Mouse (Mus musculus): Measurements from ENCODE around the gene Atcay. TPM values are rescaled to one million over a fixed set of nuclear protein-coding genes. Genes with fewer than 3 reads are reported as not detected.

Atcay gene
- polyA plus RNA-seq (2012; rRNA removed), result 0.25 and 0.26 TPM in 2 replicates

- no peaks in the 10 kb centered on the region for H3K36me3 ChIP-seq (ENCODE audit: control insufficient read depth, insufficient read depth, low read length)
- H3K27ac ChIP-seq (ENCODE audit: control insufficient read depth, insufficient read depth, low read depth, low read length), result no peak within 1 kb of the TSS
- no peaks in the 10 kb centered on the region for H3K27me3 ChIP-seq (ENCODE audit: control insufficient read depth, insufficient read depth, low read length)
- H3K4me3 ChIP-seq (ENCODE audit: control insufficient read depth, low read depth, low read length), result no peak within 1 kb of the TSS
- H3K4me1 ChIP-seq (ENCODE audit: control insufficient read depth, insufficient read depth, low read length), result peaks cover 8% of the 10 kb centered on the region
- no peak for TF ChIP-seq POLR2A (IDR thresholded peaks at IDR 0.05; ENCODE audit: control insufficient read depth, low read depth, low read length)
- TF ChIP-seq CTCF (IDR thresholded peaks at IDR 0.05; ENCODE audit: control insufficient read depth, insufficient read depth, insufficient replicate concordance, low read depth, low read length), result peak; percentile 27; the same call in 1 of the 2 replicates
Measured at GRCm38 (mm10) chr10:81230438-81231332, at the start of gene Atcay. Gene Atcay, minus strand, starts transcription at chr10:81230833.

- H3K27ac ChIP-seq (ENCODE audit: control insufficient read depth, insufficient read depth, low read depth, low read length), result no peak overlapping the region
Measured at GRCm38 (mm10) chr10:81279496-81279895, 48.9 kb upstream of the Atcay start.

GRCm38 (mm10) chr10:81277676-81278075 lies 47.0 kb upstream of the Atcay start:
- no peak overlapping the region for H3K27ac ChIP-seq (ENCODE audit: control insufficient read depth, insufficient read depth, low read depth, low read length)
- H3K27me3 ChIP-seq (ENCODE audit: control insufficient read depth, insufficient read depth, low read length), result no peaks in the 10 kb centered on the region; the same call in 1 of the 2 replicates
- no peak overlapping the region for H3K4me3 ChIP-seq (ENCODE audit: control insufficient read depth, low read depth, low read length)
- no peak for TF ChIP-seq CTCF (IDR thresholded peaks at IDR 0.05; ENCODE audit: control insufficient read depth, insufficient read depth, insufficient replicate concordance, low read depth, low read length)
- no peak for TF ChIP-seq POLR2A (IDR thresholded peaks at IDR 0.05; ENCODE audit: control insufficient read depth, low read depth, low read length)
- peaks cover 26% of the 10 kb centered on the region for H3K4me1 ChIP-seq (ENCODE audit: control insufficient read depth, insufficient read depth, low read length)
- no peaks in the 10 kb centered on the region for H3K36me3 ChIP-seq (ENCODE audit: control insufficient read depth, insufficient read depth, low read length)

More at GRCm38 (mm10) chr10:81279496-81279895, 48.9 kb upstream of the Atcay start:
- Histone ChIP-seq H3K27me3 (ENCODE audit: control insufficient read depth, insufficient read depth, low read length) (no peaks in the 10 kb centered on the region; the same call in 1 of the 2 replicates), H3K36me3 (ENCODE audit: control insufficient read depth, insufficient read depth, low read length) (no peaks in the 10 kb centered on the region), H3K4me3 (ENCODE audit: control insufficient read depth, low read depth, low read length) (no peak overlapping the region), H3K4me1 (ENCODE audit: control insufficient read depth, insufficient read depth, low read length) (peaks cover 26% of the 10 kb centered on the region)
- TF ChIP-seq POLR2A (IDR thresholded peaks at IDR 0.05; ENCODE audit: control insufficient read depth, low read depth, low read length), result no peak
- TF ChIP-seq CTCF (IDR thresholded peaks at IDR 0.05; ENCODE audit: control insufficient read depth, insufficient read depth, insufficient replicate concordance, low read depth, low read length), result no peak

- TF ChIP-seq CTCF (IDR thresholded peaks at IDR 0.05; ENCODE audit: control insufficient read depth, insufficient read depth, insufficient replicate concordance, low read depth, low read length), result no peak
- H3K4me1 ChIP-seq (ENCODE audit: control insufficient read depth, insufficient read depth, low read length), result peaks cover 12% of the 10 kb centered on the region
- no peak overlapping the region for H3K4me3 ChIP-seq (ENCODE audit: control insufficient read depth, low read depth, low read length)
- no peaks in the 10 kb centered on the region; the same call in 1 of the 2 replicates for H3K36me3 ChIP-seq (ENCODE audit: control insufficient read depth, insufficient read depth, low read length)
- no peaks in the 10 kb centered on the region; the same call in 1 of the 2 replicates for H3K27me3 ChIP-seq (ENCODE audit: control insufficient read depth, insufficient read depth, low read length)
- no peak overlapping the region for H3K27ac ChIP-seq (ENCODE audit: control insufficient read depth, insufficient read depth, low read depth, low read length)
Measured at GRCm38 (mm10) chr10:81273842-81274241, 43.2 kb upstream of the Atcay start.

- Histone ChIP-seq H3K4me3 (ENCODE audit: control insufficient read depth, low read depth, low read length) (no peak overlapping the region), H3K36me3 (ENCODE audit: control insufficient read depth, insufficient read depth, low read length) (no peaks in the 10 kb centered on the region; the same call in 1 of the 2 replicates), H3K4me1 (ENCODE audit: control insufficient read depth, insufficient read depth, low read length) (peaks cover 14% of the 10 kb centered on the region), H3K27me3 (ENCODE audit: control insufficient read depth, insufficient read depth, low read length) (no peaks in the 10 kb centered on the region), H3K27ac (ENCODE audit: control insufficient read depth, insufficient read depth, low read depth, low read length) (no peak overlapping the region)
- TF ChIP-seq POLR2A (IDR thresholded peaks at IDR 0.05; ENCODE audit: control insufficient read depth, low read depth, low read length) (no peak), CTCF (IDR thresholded peaks at IDR 0.05; ENCODE audit: control insufficient read depth, insufficient read depth, insufficient replicate concordance, low read depth, low read length) (no peak)
Measured at GRCm38 (mm10) chr10:81272356-81272755, 41.7 kb upstream of the Atcay start.

- H3K4me1 ChIP-seq (ENCODE audit: control insufficient read depth, insufficient read depth, low read length), result peaks cover 9% of the 10 kb centered on the region
- no peak overlapping the region for H3K27ac ChIP-seq (ENCODE audit: control insufficient read depth, insufficient read depth, low read depth, low read length)
- no peak for TF ChIP-seq POLR2A (IDR thresholded peaks at IDR 0.05; ENCODE audit: control insufficient read depth, low read depth, low read length)
- TF ChIP-seq CTCF (IDR thresholded peaks at IDR 0.05; ENCODE audit: control insufficient read depth, insufficient read depth, insufficient replicate concordance, low read depth, low read length), result no peak
- H3K27me3 ChIP-seq (ENCODE audit: control insufficient read depth, insufficient read depth, low read length), result no peaks in the 10 kb centered on the region
- H3K4me3 ChIP-seq (ENCODE audit: control insufficient read depth, low read depth, low read length), result peak overlapping the region; percentile 89
- no peaks in the 10 kb centered on the region; the same call in 1 of the 2 replicates for H3K36me3 ChIP-seq (ENCODE audit: control insufficient read depth, insufficient read depth, low read length)
Measured at GRCm38 (mm10) chr10:81268643-81269412, 38.2 kb upstream of the Atcay start.

- peaks cover 9% of the 10 kb centered on the region for H3K4me1 ChIP-seq (ENCODE audit: control insufficient read depth, insufficient read depth, low read length)
- H3K36me3 ChIP-seq (ENCODE audit: control insufficient read depth, insufficient read depth, low read length), result no peaks in the 10 kb centered on the region; the same call in 1 of the 2 replicates
Measured at GRCm38 (mm10) chr10:81268056-81268455, 37.4 kb upstream of the Atcay start.

More at GRCm38 (mm10) chr10:81268056-81268455, 37.4 kb upstream of the Atcay start:
- Histone ChIP-seq H3K27me3 (ENCODE audit: control insufficient read depth, insufficient read depth, low read length) (no peaks in the 10 kb centered on the region), H3K4me3 (ENCODE audit: control insufficient read depth, low read depth, low read length) (peak overlapping the region; percentile 89), H3K27ac (ENCODE audit: control insufficient read depth, insufficient read depth, low read depth, low read length) (0 out of 2 replicates have a peak overlapping the region, but pooled peaks have one; percentile 44)
- no peak for TF ChIP-seq CTCF (IDR thresholded peaks at IDR 0.05; ENCODE audit: control insufficient read depth, insufficient read depth, insufficient replicate concordance, low read depth, low read length)
- peak; percentile 31; the same call in 1 of the 2 replicates for TF ChIP-seq POLR2A (IDR thresholded peaks at IDR 0.05; ENCODE audit: control insufficient read depth, low read depth, low read length)

All from testis, adult 2 months (tissue).